ENCODE assay signal across 30 mouse cellular contexts in genomic region chr1:63639921-63640320, GRCm38 (mm10). TPM values are rescaled to one million over a fixed set of nuclear protein-coding genes. Genes with fewer than 3 reads are reported as not detected.
DNase-seq lines count a peak whose midpoint lies in the region; ATAC-seq and TF ChIP-seq lines count a peak whose summit lies in the region.
"Had no signal": no experiment of that assay in that cellular context is flagged by ENCODE, and none has a peak within 500 bp of the region (broad histone marks: within the 10 kb centered on the region; RNA-seq: fewer than 3 reads in every experiment).

No protein-coding gene starts in this region.

- H3K9me3 ChIP-seq in MEL (replicated peaks; ENCODE audit: insufficient read depth, low read length), result no peaks in the 10 kb centered on the region
- H3K9me3 ChIP-seq in forebrain, postnatal 0 days (ENCODE audit: low read length), result no peaks in the 10 kb centered on the region
- H3K9me3 ChIP-seq: embryonic facial prominence, embryonic 10.5 days; embryonic facial prominence, embryonic 12.5 days; forebrain, embryonic 13.5 days; forebrain, embryonic 15.5 days; G1E had no signal

- peak; percentile 39 for DNase-seq in 3T3-L1 (ENCODE audit: low read depth, low spot score)
- DNase-seq in MEL (ENCODE audit: low read depth, low spot score), result peak; percentile 8
- DNase-seq in adipocyte (ENCODE audit: low spot score), result peak; percentile 58
- no peak for DNase-seq in forebrain, postnatal 0 days
- DNase-seq in left cerebral cortex, adult 18-20 months (ENCODE audit: low spot score in 2 of 2), result no peak
- DNase-seq in gastrocnemius, adult 2 months, result no peak
- DNase-seq: adrenal gland, adult 2 months; adrenal gland, postnatal 10 days; adrenal gland, postnatal 25 days; cerebellum, adult 11 months; cerebellum, adult 18-20 months; cerebellum, adult 8-10 months; cerebellum, adult 9-11 months; cerebellum, postnatal 14 days; cerebellum, postnatal 36 days had no signal

- peak overlapping the region; percentile 30 for H3K4me2 ChIP-seq in myocyte (ENCODE audit: low read depth)
- H3K4me2 ChIP-seq in forebrain, postnatal 0 days (ENCODE audit: low read depth), result no peak overlapping the region
- H3K4me2 ChIP-seq: embryonic facial prominence, embryonic 12.5 days; forebrain, embryonic 13.5 days; forebrain, embryonic 15.5 days had no signal

- H3K27me3 ChIP-seq in MEL (ENCODE audit: control insufficient read depth in 1 of 2, insufficient read depth in 2 of 2, low read length in 2 of 2) (no peaks in the 10 kb centered on the region), myocyte (ENCODE audit: control insufficient read depth, insufficient read depth, insufficient read length) (peaks cover 9% of the 10 kb centered on the region)
- no peaks in the 10 kb centered on the region for H3K27me3 ChIP-seq in forebrain, postnatal 0 days (ENCODE audit: insufficient read depth, low read length)
- H3K27me3 ChIP-seq: CH12.LX; embryonic facial prominence, embryonic 12.5 days; forebrain, embryonic 13.5 days; forebrain, embryonic 15.5 days had no signal

- TF ChIP-seq POLR2A in MEL (IDR thresholded peaks at IDR 0.05; ENCODE audit: control insufficient read depth in 1 of 2, insufficient read depth in 1 of 2, low read depth in 1 of 2, low read length in 2 of 2, poor library complexity in 1 of 2), result no peak
- no peak for TF ChIP-seq POLR2A in myocyte (IDR thresholded peaks at IDR 0.05; ENCODE audit: insufficient read length, low read depth)

- H3K36me3 ChIP-seq in MEL (ENCODE audit: control insufficient read depth in 1 of 2, insufficient read depth in 2 of 2, low read length in 2 of 2), result no peaks in the 10 kb centered on the region
- H3K36me3 ChIP-seq in myocyte (ENCODE audit: control insufficient read depth, insufficient read depth), result no peaks in the 10 kb centered on the region
- no peaks in the 10 kb centered on the region for H3K36me3 ChIP-seq in forebrain, postnatal 0 days (ENCODE audit: insufficient read depth)
- H3K36me3 ChIP-seq: embryonic facial prominence, embryonic 10.5 days; embryonic facial prominence, embryonic 12.5 days; forebrain, embryonic 15.5 days; G1E had no signal

- 78% methylated on average over 6 of the region's 6 CpGs for WGBS in forebrain, postnatal 0 days

- TF ChIP-seq RAD21 in MEL (IDR thresholded peaks at IDR 0.05; ENCODE audit: low read depth, low read length), result no peak

- intact Hi-C loops in gastrocnemius, adult 2 months (cut with DNase I), result no loop called here

- no peak overlapping the region for H3K4me3 ChIP-seq in MEL (ENCODE audit: control insufficient read depth in 1 of 2, insufficient read depth in 1 of 2, low read depth in 2 of 2, low read length in 2 of 2)
- no peak overlapping the region for H3K4me3 ChIP-seq in myocyte
- H3K4me3 ChIP-seq in forebrain, postnatal 0 days (ENCODE audit: low read depth, low read length), result no peak overlapping the region
- H3K4me3 ChIP-seq in gastrocnemius, adult 2 months, result no peak overlapping the region
- H3K4me3 ChIP-seq: embryonic facial prominence, embryonic 10.5 days; embryonic facial prominence, embryonic 12.5 days; forebrain, embryonic 13.5 days; forebrain, embryonic 15.5 days had no signal

- no peak overlapping the region for H3ac ChIP-seq in myocyte (ENCODE audit: control insufficient read depth, insufficient read length)

- no peak for ATAC-seq in forebrain, postnatal 0 days
- ATAC-seq: activated CD4-positive, CD25-positive, alpha-beta regulatory T cell, adult 4 months; CD4-positive, CD25-positive, alpha-beta regulatory T cell, adult 4 months; forebrain, embryonic 13.5 days; forebrain, embryonic 15.5 days; Patski had no signal

- H3K27ac ChIP-seq in MEL (ENCODE audit: control insufficient read depth, low read depth, low read length), result no peak overlapping the region
- H3K27ac ChIP-seq in forebrain, postnatal 0 days (ENCODE audit: low read depth, low read length), result no peak overlapping the region
- no peak overlapping the region for H3K27ac ChIP-seq in gastrocnemius, adult 2 months
- H3K27ac ChIP-seq: embryonic facial prominence, embryonic 10.5 days; embryonic facial prominence, embryonic 12.5 days; forebrain, embryonic 13.5 days; forebrain, embryonic 15.5 days had no signal

- no peaks in the 10 kb centered on the region for H3K79me2 ChIP-seq in MEL (ENCODE audit: control insufficient read depth, insufficient read depth, low read length, poor library complexity)
- H3K79me2 ChIP-seq in myocyte (ENCODE audit: control insufficient read depth, insufficient read depth), result no peaks in the 10 kb centered on the region

- no peak for TF ChIP-seq CTCF in MEL (IDR thresholded peaks at IDR 0.05 in 2 of 3, conservative IDR thresholded peaks at IDR 0.05 in 1 of 3; ENCODE audit: control insufficient read depth in 1 of 3, insufficient read depth in 1 of 3, low read depth in 2 of 3, low read length in 3 of 3, poor library complexity in 1 of 3, severe bottlenecking in 1 of 3)
- TF ChIP-seq CTCF in forebrain, postnatal 0 days (IDR thresholded peaks at IDR 0.05; ENCODE audit: low read depth), result no peak
- TF ChIP-seq CTCF in gastrocnemius, adult 2 months (IDR thresholded peaks at IDR 0.05), result no peak

- H3K4me1 ChIP-seq in MEL (ENCODE audit: control insufficient read depth in 1 of 2, insufficient read depth in 2 of 2, low read length in 2 of 2), result no peaks in the 10 kb centered on the region
- no peaks in the 10 kb centered on the region for H3K4me1 ChIP-seq in forebrain, postnatal 0 days (ENCODE audit: insufficient read depth)
- H3K4me1 ChIP-seq: embryonic facial prominence, embryonic 10.5 days; embryonic facial prominence, embryonic 12.5 days; forebrain, embryonic 13.5 days; forebrain, embryonic 15.5 days had no signal

- H3K9ac ChIP-seq in MEL (ENCODE audit: control insufficient read depth, low read depth, low read length, poor library complexity, severe bottlenecking), result no peak overlapping the region
- H3K9ac ChIP-seq in forebrain, postnatal 0 days, result no peak overlapping the region
- H3K9ac ChIP-seq: embryonic facial prominence, embryonic 12.5 days; forebrain, embryonic 13.5 days; forebrain, embryonic 15.5 days had no signal

- TF ChIP-seq EP300 in MEL (IDR thresholded peaks at IDR 0.05; ENCODE audit: low read depth in 1 of 2, low read length in 2 of 2), result no peak; a peak in 1 of 4 replicates

TF ChIP-seq in MEL, 35 proteins besides CTCF, POLR2A, EP300 and RAD21:
- 0 out of 2 replicates have a peak, but pooled peaks have one; percentile 44 for TF ChIP-seq ZNF384 (IDR thresholded peaks at IDR 0.05; ENCODE audit: low read depth, low read length)
- no peak for TF ChIP-seq NRF1 (IDR thresholded peaks at IDR 0.05; ENCODE audit: insufficient read depth, low read depth, low read length, poor library complexity, severe bottlenecking)
- no peak for TF ChIP-seq RCOR1 (IDR thresholded peaks at IDR 0.05; ENCODE audit: low read depth, low read length)
- TF ChIP-seq MYC (IDR thresholded peaks at IDR 0.05; ENCODE audit: low read depth, low read length), result no peak
- TF ChIP-seq ZC3H11A (IDR thresholded peaks at IDR 0.05; ENCODE audit: low read depth, low read length), result no peak
- TF ChIP-seq CHD1 (IDR thresholded peaks at IDR 0.05; ENCODE audit: low read depth, low read length), result no peak
- TF ChIP-seq USF1 (IDR thresholded peaks at IDR 0.05; ENCODE audit: low read depth, low read length), result peak; percentile 63; the same call in 1 of the 2 replicates
- TF ChIP-seq GABPA (IDR thresholded peaks at IDR 0.05; ENCODE audit: low read depth, low read length), result no peak
- TF ChIP-seq TAL1 (IDR thresholded peaks at IDR 0.05; ENCODE audit: low read length), result no peak
- no peak for TF ChIP-seq CHD2 (IDR thresholded peaks at IDR 0.05; ENCODE audit: low read length)
- TF ChIP-seq TCF12 (IDR thresholded peaks at IDR 0.05; ENCODE audit: low read depth, low read length), result no peak

TF ChIP-seq in myocyte, 11 proteins besides CTCF, POLR2A, EP300 and RAD21:
- TF ChIP-seq CEBPB (IDR thresholded peaks at IDR 0.05; ENCODE audit: insufficient read depth, poor library complexity, severe bottlenecking) (no peak), REST (IDR thresholded peaks at IDR 0.05; ENCODE audit: insufficient read depth, insufficient read length) (no peak), E2F4 (IDR thresholded peaks at IDR 0.05; ENCODE audit: insufficient read depth) (no peak), MYOD1 (IDR thresholded peaks at IDR 0.05; ENCODE audit: control insufficient read depth in 1 of 3, insufficient read length in 2 of 3, low read depth in 2 of 3) (no peak), TCF3 (IDR thresholded peaks at IDR 0.05; ENCODE audit: insufficient read length, low read depth) (no peak), POLR2AphosphoS2 (IDR thresholded peaks at IDR 0.05; ENCODE audit: insufficient read length, low read depth) (no peak), TCF12 (IDR thresholded peaks at IDR 0.05; ENCODE audit: insufficient read depth, poor library complexity, severe bottlenecking) (no peak), MAX (IDR thresholded peaks at IDR 0.05; ENCODE audit: low read depth) (no peak), USF1 (IDR thresholded peaks at IDR 0.05; ENCODE audit: low read depth) (peak; percentile 88)

RNA-seq across cellular contexts. Expression of gene Gm39653, which starts 24.2 kb away (rescaled TPM):
- total RNA-seq in MEL (2012; rRNA removed), result not detected in 2 replicates
- polyA plus RNA-seq in MEL (2012; ENCODE audit: insufficient read depth in 1 of 2, insufficient read length in 2 of 2, low read depth in 1 of 2, low replicate concordance in 2 of 2, missing spikeins in 1 of 2) (not detected), myocyte (2012; fragmentation: generic; extraction: Trizol) (not detected)
- total RNA-seq in forebrain, postnatal 0 days (2014; rRNA removed), result not detected in 2 replicates
- not detected in 2 replicates for polyA plus RNA-seq in forebrain, postnatal 0 days (2015; fragmentation: Nextera tagmentation; extraction: Ambion mirVana)
- under 1 TPM in 1 of 2 experiments, not detected in 1; 0.67 TPM for total RNA-seq in left cerebral cortex, adult 18-20 months (2021)
- not detected for total RNA-seq in gastrocnemius, adult 2 months (2021)
- total RNA-seq: adrenal gland, adult 2 months; adrenal gland, postnatal 10 days; adrenal gland, postnatal 25 days; CH12.LX; common myeloid progenitor, adult 5-6 weeks; G1E had no signal
- polyA plus RNA-seq: activated CD4-positive, CD25-positive, alpha-beta regulatory T cell, adult 4 months; adrenal gland, adult 2 months; brain, embryonic 14.5 days; CD4-positive, CD25-positive, alpha-beta regulatory T cell, adult 4 months; embryonic facial prominence, embryonic 10.5 days; embryonic facial prominence, embryonic 12.5 days; embryonic facial prominence, embryonic 14.5 days; forebrain, embryonic 11.5 days; forebrain, embryonic 13.5 days; forebrain, embryonic 15.5 days; frontal cortex, adult 2 months; G1E; Patski had no signal

RNA-seq across cellular contexts. Expression of gene Dytn, which starts 46.8 kb away (rescaled TPM):
- total RNA-seq in MEL (2012; rRNA removed), result not detected in 2 replicates
- polyA plus RNA-seq in MEL (2012; ENCODE audit: insufficient read depth in 1 of 2, insufficient read length in 2 of 2, low read depth in 1 of 2, low replicate concordance in 2 of 2, missing spikeins in 1 of 2) (not detected), myocyte (2012; fragmentation: generic; extraction: Trizol) (not detected)
- 0.08 TPM in 1 of 2 replicates, not detected in the other for total RNA-seq in forebrain, postnatal 0 days (2014; rRNA removed)
- polyA plus RNA-seq in forebrain, postnatal 0 days (2015; fragmentation: Nextera tagmentation; extraction: Ambion mirVana), result not detected in 2 replicates
- total RNA-seq in left cerebral cortex, adult 18-20 months (2021), result not detected
- total RNA-seq in gastrocnemius, adult 2 months (2021), result not detected
- total RNA-seq: adrenal gland, adult 2 months; adrenal gland, postnatal 10 days; adrenal gland, postnatal 25 days; CH12.LX; common myeloid progenitor, adult 5-6 weeks had no signal
- polyA plus RNA-seq: activated CD4-positive, CD25-positive, alpha-beta regulatory T cell, adult 4 months; adrenal gland, adult 2 months; CD4-positive, CD25-positive, alpha-beta regulatory T cell, adult 4 months; forebrain, embryonic 11.5 days; forebrain, embryonic 13.5 days; forebrain, embryonic 15.5 days; G1E; Patski had no signal

Comparison
In these comparisons a context has a peak if more than half of its experiments do, and no peak if none do; other contexts are left out.
1. DNase-seq: peak in 3T3-L1 (single experiment), MEL (single experiment) and adipocyte (single experiment); none in forebrain, postnatal 0 days (single experiment), left cerebral cortex, adult 18-20 months (0 of 2) and gastrocnemius, adult 2 months (single experiment).